Mouse (Mus musculus) ES-E14 (cell line): ENCODE results near the gene Cox6a1. TPM values are rescaled to one million over a fixed set of nuclear protein-coding genes. Genes with fewer than 3 reads are reported as not detected.

Source experiments
- DNase-seq: peaks from one replicate; pipeline ENCODE4 v3.0.0-alpha.2; 2013; ENCODE audit warnings: low read depth, low spot score
- H3K27ac ChIP-seq: 2 replicates; pipeline ENCODE4 v1.5.1; 2012; ENCODE audit warnings: low read depth, mild to moderate bottlenecking, low read length, moderate library complexity, mixed read lengths; ENCODE audit not compliant: poor library complexity, insufficient read depth, severe bottlenecking
- H3K36me3 ChIP-seq: 2 replicates; pipeline ENCODE4 v1.6.1; 2012; ENCODE audit warnings: mild to moderate bottlenecking, low read length, moderate library complexity, mixed read lengths; ENCODE audit not compliant: control insufficient read depth, poor library complexity, insufficient read depth, severe bottlenecking
- H3K4me1 ChIP-seq, 2 experiments: fragments of 150-350 bp in 1 of 2; sonication (generic) in 1 of 2; 2 replicates each; pipeline ENCODE4 v1.6.1; 2012; ENCODE audit warnings: low read length in 2 of 2, mild to moderate bottlenecking in 1 of 2, mixed read lengths in 1 of 2; ENCODE audit not compliant: control insufficient read depth in 2 of 2, insufficient read depth in 2 of 2, poor library complexity in 1 of 2
- H3K4me3 ChIP-seq, 2 experiments: fragments of 150-350 bp in 1 of 2; sonication (generic) in 1 of 2; 2 replicates each; pipeline ENCODE4 v1.5.1; 2012; ENCODE audit warnings: low read length in 2 of 2, low read depth in 1 of 2, mild to moderate bottlenecking in 1 of 2, mixed read lengths in 1 of 2; ENCODE audit not compliant: insufficient read depth in 1 of 2, poor library complexity in 1 of 2, severe bottlenecking in 1 of 2
- H3K9ac ChIP-seq: 2 replicates; pipeline ENCODE4 v1.6.1; 2012; ENCODE audit warnings: low read depth, mild to moderate bottlenecking, low read length, mixed read lengths; ENCODE audit not compliant: poor library complexity, insufficient read depth, severe bottlenecking
- H3K9me3 ChIP-seq: fragments of 150-350 bp; sonication (generic); 2 replicates; pipeline ENCODE4 v1.6.1; 2012; ENCODE audit warnings: low read depth, mild to moderate bottlenecking, low read length; ENCODE audit not compliant: control insufficient read depth, insufficient read depth
- CHD2 ChIP-seq: IDR thresholded peaks from 2 replicates; pipeline ENCODE4 v1.6.1; 2014; ENCODE audit warnings: mild to moderate bottlenecking, low read depth, low read length, inconsistent platforms
- HCFC1 ChIP-seq: IDR thresholded peaks from 2 replicates; pipeline ENCODE4 v1.6.1; 2012; ENCODE audit warnings: low read length, inconsistent platforms, borderline replicate concordance; ENCODE audit not compliant: insufficient read depth
- MAFK ChIP-seq: IDR thresholded peaks from 2 replicates; pipeline ENCODE4 v1.6.1; 2014; ENCODE audit warnings: mild to moderate bottlenecking, low read depth, low read length, inconsistent platforms; ENCODE audit not compliant: insufficient read depth
- ZC3H11A ChIP-seq: IDR thresholded peaks from 2 replicates; pipeline ENCODE4 v1.6.1; 2012; ENCODE audit warnings: low read depth, mild to moderate bottlenecking, inconsistent platforms, low read length, borderline replicate concordance
- ZNF384 ChIP-seq: IDR thresholded peaks from 2 replicates; pipeline ENCODE4 v1.6.1; 2012; ENCODE audit warnings: low read depth, low read length, inconsistent platforms
- in situ Hi-C, 2 experiments: fragments of 600-800 bp; cut with MboI; formaldehyde crosslinking; loops; one replicate each; pipeline ENCODE4 v1.15.1; 2025; ENCODE audit warnings: low sequenced_read_pairs in 2 of 2, inconsistent platforms in 1 of 2; ENCODE audit not compliant: unreplicated experiment in 2 of 2
- total RNA-seq: library from RNA; depleted of rRNA; stranded (reverse); fragments of 300-350 nt; gene quantifications from 2 replicates; pipeline ENCODE4 v1.2.3, GENCODE M21; 2012; rRNA removed

Gene Cox6a1
- total RNA-seq, 1 experiment: 936 TPM

- H3K4me3 ChIP-seq: peak within 1 kb of the TSS; percentile 94
- in situ Hi-C loops: no loop called here
- no peaks in the 10 kb centered on the region for H3K9me3 ChIP-seq
- H3K27ac ChIP-seq: peak within 1 kb of the TSS; percentile 87
- H3K4me1 ChIP-seq: peaks cover 1 to 3% of the 10 kb centered on the region in 2 experiments; a peak in 1 of 4 replicates
- H3K9ac ChIP-seq: peak within 1 kb of the TSS; percentile 89
- peak; percentile 98 for DNase-seq
- peaks cover 23% of the 10 kb centered on the region for H3K36me3 ChIP-seq
- no peak for TF ChIP-seq HCFC1
- TF ChIP-seq ZC3H11A: no peak
- peak; percentile 80 for TF ChIP-seq CHD2
- TF ChIP-seq MAFK: peak; percentile 96
Measured at GRCm38 (mm10) chr5:115300792-115301614, 47.8 kb downstream of the Cox6a1 start, which contains the start of gene Dynll1. Gene Dynll1, minus strand, starts transcription at chr5:115300999.

GRCm38 (mm10) chr5:115300035-115300744 lies 48.6 kb downstream of the Cox6a1 start:
- in situ Hi-C loops: no loop called here
- no peaks in the 10 kb centered on the region for H3K9me3 ChIP-seq

GRCm38 (mm10) chr5:115296347-115296746 lies 52.4 kb downstream of the Cox6a1 start:
- TF ChIP-seq MAFK: 0 out of 2 replicates have a peak, but pooled peaks have one; percentile 13
- TF ChIP-seq ZNF384: no peak
- no peak for TF ChIP-seq CHD2
- TF ChIP-seq ZC3H11A: no peak
- no peak for TF ChIP-seq HCFC1
- H3K36me3 ChIP-seq: peaks cover 32% of the 10 kb centered on the region
- DNase-seq: no peak
- no peak overlapping the region for H3K4me3 ChIP-seq
- no peak overlapping the region for H3K9ac ChIP-seq
- peaks cover 1 to 3% of the 10 kb centered on the region in 2 experiments; a peak in 1 of 4 replicates for H3K4me1 ChIP-seq
- H3K27ac ChIP-seq: no peak overlapping the region
- in situ Hi-C loops: no loop called here
- no peaks in the 10 kb centered on the region for H3K9me3 ChIP-seq

More at GRCm38 (mm10) chr5:115300035-115300744, 48.6 kb downstream of the Cox6a1 start:
- Histone ChIP-seq H3K27ac (peak overlapping the region; percentile 87), H3K4me3 (peak overlapping the region; percentile 94), H3K9ac (peak overlapping the region; percentile 89), H3K4me1 (peaks cover 1 to 3% of the 10 kb centered on the region in 2 experiments; a peak in 1 of 4 replicates), H3K36me3 (peaks cover 29% of the 10 kb centered on the region)
- peak; percentile 47 for DNase-seq
- TF ChIP-seq MAFK: no peak
- peak; percentile 96 for TF ChIP-seq ZNF384
- TF ChIP-seq HCFC1: no peak

Other genes starting within 250 kb of the Cox6a1 start
- gene Acads, start 229.6 kb downstream of the Cox6a1 start, total RNA-seq: 41.1 and 43.6 TPM in 2 replicates
- gene Unc119b, start 214.0 kb downstream of the Cox6a1 start, total RNA-seq: 27.1 and 27.5 TPM in 2 replicates
- 191 and 272 TPM in 2 replicates for gene Mlec, start 190.8 kb downstream of the Cox6a1 start, total RNA-seq
- 14.9 and 25.2 TPM in 2 replicates for gene Cabp1, start 154.6 kb downstream of the Cox6a1 start, total RNA-seq
- 155 and 174 TPM in 2 replicates for gene Pop5, start 113.1 kb downstream of the Cox6a1 start, total RNA-seq
- gene Rnf10, start 76.1 kb downstream of the Cox6a1 start, total RNA-seq: 134 and 138 TPM in 2 replicates
- 28.3 and 34.8 TPM in 2 replicates for gene Coq5, start 69.3 kb downstream of the Cox6a1 start, total RNA-seq
- gene Dynll1, start 48.0 kb downstream of the Cox6a1 start, total RNA-seq: 575 and 753 TPM in 2 replicates
- 42.6 and 57.2 TPM in 2 replicates for gene Srsf9, start 21.8 kb downstream of the Cox6a1 start, total RNA-seq
- gene Gatc, start 7.8 kb downstream of the Cox6a1 start, total RNA-seq: 1.9 and 3.1 TPM in 2 replicates
- 21.5 and 30.7 TPM in 2 replicates for gene Triap1, start 7.8 kb downstream of the Cox6a1 start, total RNA-seq
- 5.6 and 9.0 TPM in 2 replicates for gene Msi1, start 80.6 kb upstream of the Cox6a1 start, total RNA-seq
- 31.1 and 36.6 TPM in 2 replicates for gene Pla2g1b, start 117.3 kb upstream of the Cox6a1 start, total RNA-seq
- 15.3 and 25.7 TPM in 2 replicates for gene Sirt4, start 135.7 kb upstream of the Cox6a1 start, total RNA-seq
- 25.5 and 29.4 TPM in 2 replicates for gene Pxn, start 157.7 kb upstream of the Cox6a1 start, total RNA-seq
- 2,284 and 2,327 TPM in 2 replicates for gene Rplp0, start 210.5 kb upstream of the Cox6a1 start, total RNA-seq
- gene Gcn1l1, start 216.3 kb upstream of the Cox6a1 start, total RNA-seq: 112 and 163 TPM in 2 replicates